Mouse (Mus musculus) embryonic fibroblast, embryonic 13.5 days (primary cell): ENCODE measurements around the gene Limk1.

Experiments
- CTCF ChIP-seq: IDR thresholded peaks from 2 replicates; pipeline ENCODE4 v1.5.1; 2011; ENCODE audit warnings: mild to moderate bottlenecking, control low read depth, low read length, moderate library complexity, borderline replicate concordance; ENCODE audit not compliant: insufficient read depth
- POLR2A ChIP-seq: IDR thresholded peaks from 2 replicates; pipeline ENCODE4 v1.6.1; 2011; ENCODE audit warnings: low read depth, mild to moderate bottlenecking, control low read depth, low read length, moderate library complexity

- no peak for TF ChIP-seq POLR2A
- TF ChIP-seq CTCF: no peak
These were observed 41.9 kb downstream of the Limk1 start for GRCm38 (mm10) chr5:134646461-134646860.
